Mouse (Mus musculus): Measurements from ENCODE around the gene Flna.

Gene Flna

GRCm38 (mm10) chrX:74249615-74250014, at the start of gene Flna:
Gene Flna, minus strand, starts transcription at chrX:74249820.
- ATAC-seq (ENCODE audit: insufficient number of reproducible peaks, low FRiP score, low TSS enrichment): peak; percentile 36

GRCm38 (mm10) chrX:74298348-74298747, 48.7 kb upstream of the Flna start:
- no peak for ATAC-seq (ENCODE audit: insufficient number of reproducible peaks, low FRiP score, low TSS enrichment)

GRCm38 (mm10) chrX:74296538-74297448, 47.2 kb upstream of the Flna start, which contains the start of gene Atp6ap1:
Gene Atp6ap1, plus strand, starts transcription at chrX:74297097.
- ATAC-seq (ENCODE audit: insufficient number of reproducible peaks, low FRiP score, low TSS enrichment): peak; percentile 99

- ATAC-seq (ENCODE audit: insufficient number of reproducible peaks, low FRiP score, low TSS enrichment): no peak
Measured at GRCm38 (mm10) chrX:74293431-74293830, 43.8 kb upstream of the Flna start.

- ATAC-seq (ENCODE audit: insufficient number of reproducible peaks, low FRiP score, low TSS enrichment): 0 out of 2 replicates have a peak, but pooled peaks have one; percentile 15
Measured at GRCm38 (mm10) chrX:74283092-74283437, 33.4 kb upstream of the Flna start.

- peak; percentile 80 for ATAC-seq (ENCODE audit: insufficient number of reproducible peaks, low FRiP score, low TSS enrichment)
Measured at GRCm38 (mm10) chrX:74282395-74283091, 32.9 kb upstream of the Flna start.

- peak; percentile 90 for ATAC-seq (ENCODE audit: insufficient number of reproducible peaks, low FRiP score, low TSS enrichment)
Measured at GRCm38 (mm10) chrX:74281732-74282394, 32.2 kb upstream of the Flna start, which contains the start of the genes Taz and Dnase1l1. Gene Taz, plus strand, starts transcription at chrX:74281912. Gene Dnase1l1, minus strand, starts transcription at chrX:74282337.

GRCm38 (mm10) chrX:74281041-74281731, 31.6 kb upstream of the Flna start:
- no peak for ATAC-seq (ENCODE audit: insufficient number of reproducible peaks, low FRiP score, low TSS enrichment)

- ATAC-seq (ENCODE audit: insufficient number of reproducible peaks, low FRiP score, low TSS enrichment): no peak
Measured at GRCm38 (mm10) chrX:74277916-74278315, 28.3 kb upstream of the Flna start.

- ATAC-seq (ENCODE audit: insufficient number of reproducible peaks, low FRiP score, low TSS enrichment): no peak
Measured at GRCm38 (mm10) chrX:74273422-74274322, 24.1 kb upstream of the Flna start.

- ATAC-seq (ENCODE audit: insufficient number of reproducible peaks, low FRiP score, low TSS enrichment): no peak
Measured at GRCm38 (mm10) chrX:74270902-74271551, 21.4 kb upstream of the Flna start.

GRCm38 (mm10) chrX:74270062-74270901, 20.7 kb upstream of the Flna start, which contains the start of gene Rpl10:
Gene Rpl10, plus strand, starts transcription at chrX:74270812.
- peak; percentile 96 for ATAC-seq (ENCODE audit: insufficient number of reproducible peaks, low FRiP score, low TSS enrichment)

GRCm38 (mm10) chrX:74269736-74270061, 20.1 kb upstream of the Flna start:
- 0 out of 2 replicates have a peak, but pooled peaks have one; percentile 7 for ATAC-seq (ENCODE audit: insufficient number of reproducible peaks, low FRiP score, low TSS enrichment)

- ATAC-seq (ENCODE audit: insufficient number of reproducible peaks, low FRiP score, low TSS enrichment): no peak
Measured at GRCm38 (mm10) chrX:74257746-74258145, 8.1 kb upstream of the Flna start.

GRCm38 (mm10) chrX:74254888-74255565, 5.4 kb upstream of the Flna start:
- ATAC-seq (ENCODE audit: insufficient number of reproducible peaks, low FRiP score, low TSS enrichment): peak; percentile 47; the same call in 1 of the 2 replicates

GRCm38 (mm10) chrX:74254153-74254887, 4.7 kb upstream of the Flna start, which contains the start of gene Emd:
Gene Emd, plus strand, starts transcription at chrX:74254687.
- peak; percentile 94 for ATAC-seq (ENCODE audit: insufficient number of reproducible peaks, low FRiP score, low TSS enrichment)

Measured in cerebellum, adult (tissue).